In the genomic region with DNA sequence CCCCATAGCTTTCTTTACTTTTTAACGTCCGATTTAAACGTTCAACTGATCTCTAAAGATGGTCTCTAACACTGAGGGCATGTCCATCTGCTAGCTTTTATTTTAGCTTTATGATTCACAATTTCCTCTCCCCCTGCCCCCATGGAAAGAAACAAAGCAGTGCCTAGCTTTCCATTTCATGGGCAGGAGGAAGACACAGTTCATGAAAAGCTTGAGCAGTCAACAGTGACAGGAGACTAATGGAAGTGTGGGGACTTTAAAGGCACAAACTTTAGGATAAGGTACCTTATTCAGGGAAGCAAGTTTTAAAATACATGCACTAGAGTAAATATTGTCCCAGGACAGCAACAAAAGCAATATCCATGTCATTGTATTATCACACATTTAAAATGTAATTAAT, we compare ENCODE assay signal across 32 mouse cellular contexts.
"Had no signal": no experiment of that assay in that cellular context is flagged by ENCODE, and none has a peak within 500 bp of the region (broad histone marks: within the 10 kb centered on the region; RNA-seq: fewer than 3 reads in every experiment).

No protein-coding gene starts in this region.

- ATAC-seq: liver, embryonic 12.5 days; liver, postnatal 0 days; lung, postnatal 0 days; midbrain, embryonic 13.5 days; midbrain, embryonic 15.5 days; midbrain, embryonic 16.5 days had no signal

- H3K27me3 ChIP-seq: limb, embryonic 12.5 days; limb, embryonic 13.5 days; limb, embryonic 15.5 days; liver, embryonic 12.5 days; liver, embryonic 13.5 days; liver, embryonic 15.5 days; lung, embryonic 15.5 days; megakaryocyte, embryonic 14.5 days; midbrain, embryonic 12.5 days; midbrain, embryonic 13.5 days; midbrain, embryonic 15.5 days; neural tube, embryonic 12.5 days had no signal

- H3K4me3 ChIP-seq: limb, embryonic 10.5 days; limb, embryonic 12.5 days; limb, embryonic 13.5 days; limb, embryonic 15.5 days; liver, embryonic 12.5 days; liver, embryonic 13.5 days; liver, embryonic 15.5 days; lung, embryonic 15.5 days; megakaryocyte, embryonic 14.5 days; midbrain, embryonic 10.5 days; midbrain, embryonic 12.5 days; midbrain, embryonic 13.5 days; midbrain, embryonic 15.5 days; myocyte; neural tube, embryonic 12.5 days had no signal

- H3K9me3 ChIP-seq: limb, embryonic 10.5 days; limb, embryonic 12.5 days; limb, embryonic 13.5 days; limb, embryonic 15.5 days; liver, embryonic 12.5 days; liver, embryonic 13.5 days; liver, embryonic 15.5 days; lung, embryonic 15.5 days; megakaryocyte, embryonic 14.5 days; midbrain, embryonic 10.5 days; midbrain, embryonic 12.5 days; midbrain, embryonic 13.5 days; midbrain, embryonic 15.5 days; neural tube, embryonic 12.5 days had no signal

- H3K4me1 ChIP-seq: limb, embryonic 10.5 days; limb, embryonic 12.5 days; limb, embryonic 13.5 days; limb, embryonic 15.5 days; liver, embryonic 12.5 days; liver, embryonic 13.5 days; liver, embryonic 15.5 days; lung, embryonic 15.5 days; megakaryocyte, embryonic 14.5 days; midbrain, embryonic 10.5 days; midbrain, embryonic 12.5 days; midbrain, embryonic 13.5 days; midbrain, embryonic 15.5 days; neural tube, embryonic 12.5 days had no signal

- DNase-seq: left cerebral cortex, postnatal 4 days; liver; liver, embryonic 13.5 days; liver, postnatal 0 days; lung, adult 18-20 months; lung, adult 2 months; lung, embryonic 14.5 days; lung, postnatal 10 days; lung, postnatal 14 days; lung, postnatal 36 days; lung, postnatal 4 days; midbrain, embryonic 14.5 days had no signal

- H3K9ac ChIP-seq: limb, embryonic 12.5 days; limb, embryonic 13.5 days; limb, embryonic 15.5 days; liver, embryonic 12.5 days; liver, embryonic 13.5 days; liver, embryonic 14.5 days; liver, embryonic 15.5 days; liver, postnatal 0 days; lung, embryonic 14.5 days; lung, embryonic 15.5 days; midbrain, embryonic 12.5 days; midbrain, embryonic 13.5 days; midbrain, embryonic 15.5 days; neural tube, embryonic 12.5 days had no signal

- H3K36me3 ChIP-seq: limb, embryonic 10.5 days; limb, embryonic 12.5 days; limb, embryonic 13.5 days; limb, embryonic 15.5 days; liver, embryonic 12.5 days; liver, embryonic 13.5 days; liver, embryonic 15.5 days; lung, embryonic 15.5 days; midbrain, embryonic 10.5 days; midbrain, embryonic 12.5 days; midbrain, embryonic 13.5 days; midbrain, embryonic 15.5 days; neural tube, embryonic 12.5 days had no signal

- H3K4me2 ChIP-seq: limb, embryonic 12.5 days; limb, embryonic 13.5 days; limb, embryonic 15.5 days; liver, embryonic 11.5 days; liver, embryonic 12.5 days; liver, embryonic 13.5 days; liver, embryonic 15.5 days; lung, embryonic 14.5 days; lung, embryonic 15.5 days; midbrain, embryonic 11.5 days; midbrain, embryonic 12.5 days; midbrain, embryonic 13.5 days; midbrain, embryonic 15.5 days; neural tube, embryonic 12.5 days had no signal

- H3K27ac ChIP-seq: limb, embryonic 10.5 days; limb, embryonic 12.5 days; limb, embryonic 13.5 days; limb, embryonic 15.5 days; liver, embryonic 12.5 days; liver, embryonic 13.5 days; liver, embryonic 14.5 days; liver, embryonic 15.5 days; lung, embryonic 15.5 days; macrophage; midbrain, embryonic 10.5 days; midbrain, embryonic 12.5 days; midbrain, embryonic 13.5 days; midbrain, embryonic 15.5 days; neural tube, embryonic 12.5 days had no signal
